Mouse (Mus musculus) stomach, postnatal 0 days (tissue): ENCODE measurements around the gene Rcbtb1.
"Not testable (repeated sequence)": the region's sequence is repeated elsewhere in the genome, so short reads cannot be mapped to it uniquely, and the experiment has no call there.

ENCODE experiments used
- CTCF ChIP-seq: IDR thresholded peaks from 2 replicates; pipeline ENCODE4 v1.5.1; 2016; ENCODE audit warnings: antibody characterized with exemption, low read depth, mild to moderate bottlenecking, moderate library complexity
- EP300 ChIP-seq: optimal IDR thresholded peaks from 2 replicates; pipeline ENCODE3; 2016; ENCODE audit warnings: antibody characterized with exemption

GRCm38 (mm10) chr14:59255861-59256260 lies 54.9 kb downstream of the Rcbtb1 start:
- not testable (repeated sequence) for TF ChIP-seq EP300, CTCF
